Mouse (Mus musculus) adrenal gland, postnatal 36 days (tissue): ENCODE data around the gene Jade1. TPM values are rescaled to one million over a fixed set of nuclear protein-coding genes. Genes with fewer than 3 reads are reported as not detected.

ENCODE experiments used
- total RNA-seq, 2 experiments: library from RNA; stranded (reverse); gene quantifications; 2 replicates each; pipeline ENCODE4 v1.2.3; 2021

The Jade1 gene
- total RNA-seq, 2 experiments from 2014 or later, result 51.2 to 51.4 TPM

Other genes with a start within 250 kb of the Jade1 start
- 1 to 10 TPM; 8.0 to 8.5 TPM for gene Sclt1, start 186.8 kb downstream of the Jade1 start, total RNA-seq
- 10 to 100 TPM; 10.4 to 16.1 TPM for gene D3Ertd751e, start 186.9 kb downstream of the Jade1 start, total RNA-seq